Mouse (Mus musculus): ENCODE measurements around the gene M6pr. TPM values are rescaled to one million over a fixed set of nuclear protein-coding genes. Genes with fewer than 3 reads are reported as not detected.
"Not testable (repeated sequence)": the region's sequence is repeated elsewhere in the genome, so short reads cannot be mapped to it uniquely, and the experiment has no call there.

Gene M6pr
- polyA plus RNA-seq, 1 experiment from 2014 or later = 77.6 TPM

DNA sequence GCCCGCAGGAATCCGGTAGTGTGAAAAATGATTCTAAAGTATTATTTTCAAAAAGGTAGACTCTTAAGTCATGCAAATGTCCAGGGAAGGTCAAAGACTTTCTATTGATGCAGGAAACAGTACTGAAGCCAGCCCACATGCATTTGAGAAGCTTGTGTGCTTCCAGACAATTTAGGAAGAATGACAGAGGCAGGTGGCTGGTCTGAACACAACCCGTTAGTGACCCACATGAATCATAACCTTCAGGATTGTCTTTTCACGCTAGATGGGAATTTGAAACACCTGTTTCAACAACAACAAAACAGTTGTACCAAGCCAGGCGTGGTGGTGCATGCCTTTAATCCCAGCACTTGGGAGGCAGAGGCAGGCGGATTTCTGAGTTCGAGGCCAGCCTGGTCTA, 37.9 kb downstream of the M6pr start:
- H3K27ac ChIP-seq = no peak overlapping the region
- H3K27me3 ChIP-seq = no peaks in the 10 kb centered on the region
- no peaks in the 10 kb centered on the region for H3K36me3 ChIP-seq
- no peaks in the 10 kb centered on the region for H3K4me1 ChIP-seq
- H3K9me3 ChIP-seq = no peaks in the 10 kb centered on the region
- H3K4me3 ChIP-seq = no peak overlapping the region
- H3K9ac ChIP-seq = no peak overlapping the region
- no peak overlapping the region for H3K4me2 ChIP-seq (replicated peaks)
- 76% methylated on average over 7 of the region's 7 CpGs for WGBS
- ATAC-seq (ENCODE audit: low FRiP score, low read depth) = no peak

GRCm38 (mm10) chr6:122347326-122347725, 38.8 kb downstream of the M6pr start:
- not testable (repeated sequence) for H3K27ac ChIP-seq
- WGBS = 56% methylated on average over 1 of the region's 1 CpGs

DNA sequence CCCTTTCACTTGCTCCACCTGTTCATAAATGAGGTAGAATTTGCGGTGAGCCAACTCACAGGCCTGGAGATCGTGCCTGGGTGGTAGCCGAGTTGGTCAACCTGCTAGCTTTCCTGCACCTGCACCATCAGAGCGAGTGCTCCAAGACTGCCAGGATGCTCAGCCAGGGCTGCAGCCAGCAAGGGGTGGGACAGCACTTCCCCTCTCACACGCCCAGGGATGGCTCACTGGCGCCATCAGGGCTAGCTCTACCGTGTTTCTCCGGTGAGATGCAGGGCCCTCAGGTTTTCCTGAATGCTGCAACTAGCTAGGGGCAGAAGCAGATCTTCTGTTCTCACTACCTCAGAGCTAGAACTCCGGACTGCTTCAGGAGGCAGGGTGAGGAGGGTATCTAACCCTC, 47.4 kb downstream of the M6pr start:
- Histone ChIP-seq H3K4me2 (replicated peaks) (no peak overlapping the region), H3K27me3 (no peaks in the 10 kb centered on the region), H3K9me3 (no peaks in the 10 kb centered on the region), H3K36me3 (no peaks in the 10 kb centered on the region), H3K4me3 (no peak overlapping the region), H3K27ac (no peak overlapping the region), H3K4me1 (no peaks in the 10 kb centered on the region), H3K9ac (no peak overlapping the region)
- ATAC-seq (ENCODE audit: low FRiP score, low read depth) = no peak
- WGBS = 53% methylated on average over 9 of the region's 9 CpGs

More at GRCm38 (mm10) chr6:122347326-122347725, 38.8 kb downstream of the M6pr start:
- H3K4me1 ChIP-seq; H3K9me3 ChIP-seq; H3K27me3 ChIP-seq; H3K36me3 ChIP-seq; H3K4me2 ChIP-seq (replicated peaks); ATAC-seq (ENCODE audit: low FRiP score, low read depth); H3K4me3 ChIP-seq; H3K9ac ChIP-seq: not testable (repeated sequence)

DNA sequence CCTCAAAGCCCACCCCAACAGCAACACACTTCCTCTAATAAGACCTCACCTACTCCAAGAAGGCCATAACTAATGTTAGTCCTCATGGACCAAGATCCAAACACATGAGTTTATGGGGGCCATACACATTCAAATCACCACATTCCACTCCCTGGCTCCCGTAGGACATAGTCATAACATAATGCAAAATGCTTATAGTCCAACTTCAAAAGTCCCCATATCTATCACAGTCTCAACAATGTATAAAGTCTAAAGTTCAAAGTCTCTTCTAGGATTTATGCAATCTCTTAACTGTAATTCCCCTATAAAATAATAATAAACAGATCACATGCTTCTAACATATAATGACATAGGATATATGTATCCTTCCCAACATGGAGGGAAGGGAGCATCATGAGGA, 48.6 kb downstream of the M6pr start:
- H3K27me3 ChIP-seq = no peaks in the 10 kb centered on the region
- 83% methylated on average over 1 of the region's 1 CpGs for WGBS
- H3K27ac ChIP-seq = no peak overlapping the region
- H3K4me2 ChIP-seq (replicated peaks) = no peak overlapping the region
- H3K9me3 ChIP-seq = no peaks in the 10 kb centered on the region
- no peaks in the 10 kb centered on the region for H3K4me1 ChIP-seq
- no peak overlapping the region for H3K9ac ChIP-seq
- no peaks in the 10 kb centered on the region for H3K36me3 ChIP-seq
- no peak for ATAC-seq (ENCODE audit: low FRiP score, low read depth)
- H3K4me3 ChIP-seq = no peak overlapping the region

DNA sequence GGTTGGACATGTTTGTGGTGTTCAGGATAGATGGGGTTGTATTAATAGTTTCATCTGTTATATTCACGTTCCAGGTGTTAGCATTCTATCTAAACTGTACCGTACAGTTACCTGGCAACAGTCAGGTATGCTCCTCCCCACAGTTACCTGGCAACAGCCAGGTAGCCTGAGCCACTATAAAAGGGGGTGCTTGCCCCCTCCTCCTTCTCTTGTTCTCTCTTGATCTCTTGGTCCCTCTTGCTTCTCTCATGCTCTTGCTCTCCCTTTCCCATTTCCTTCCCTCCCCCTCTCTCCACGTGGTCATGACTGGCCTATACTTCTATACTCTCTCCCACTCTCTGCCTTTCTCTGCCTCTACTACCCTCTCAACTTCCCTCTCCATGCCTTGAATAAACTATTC, 57.2 kb downstream of the M6pr start:
- Histone ChIP-seq H3K4me3 (no peak overlapping the region), H3K27me3 (no peaks in the 10 kb centered on the region), H3K4me1 (no peaks in the 10 kb centered on the region), H3K27ac (no peak overlapping the region), H3K4me2 (replicated peaks) (no peak overlapping the region), H3K36me3 (no peaks in the 10 kb centered on the region), H3K9me3 (no peaks in the 10 kb centered on the region), H3K9ac (no peak overlapping the region)
- 43% methylated on average over 3 of the region's 3 CpGs for WGBS
- no peak for ATAC-seq (ENCODE audit: low FRiP score, low read depth)

DNA sequence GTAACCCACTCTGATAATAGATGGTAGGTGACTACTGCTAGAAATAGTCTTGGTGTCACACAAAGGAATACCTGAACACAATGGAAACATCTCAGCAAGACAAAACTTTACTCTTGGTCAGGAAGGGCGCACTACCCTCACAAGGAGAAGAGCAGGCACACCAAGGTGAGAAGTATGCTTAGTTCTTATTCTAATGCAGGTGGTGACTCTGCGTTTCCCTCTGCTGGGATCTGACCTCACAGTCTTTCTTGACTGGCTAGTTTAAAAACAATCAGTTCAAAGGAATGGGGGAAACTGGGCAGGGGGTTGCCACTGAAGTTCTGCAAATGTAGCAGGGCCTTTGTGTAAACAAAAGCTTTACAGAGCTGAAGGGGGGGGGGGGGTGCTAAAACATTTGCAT, 57.8 kb downstream of the M6pr start:
- H3K36me3 ChIP-seq = no peaks in the 10 kb centered on the region
- no peaks in the 10 kb centered on the region for H3K4me1 ChIP-seq
- H3K4me2 ChIP-seq (replicated peaks) = no peak overlapping the region
- no peak overlapping the region for H3K27ac ChIP-seq
- H3K9ac ChIP-seq = no peak overlapping the region
- H3K27me3 ChIP-seq = no peaks in the 10 kb centered on the region
- WGBS = 31% methylated on average over 2 of the region's 2 CpGs
- no peak for ATAC-seq (ENCODE audit: low FRiP score, low read depth)
- H3K9me3 ChIP-seq = no peaks in the 10 kb centered on the region
- H3K4me3 ChIP-seq = no peak overlapping the region

- Histone ChIP-seq H3K4me1 (no peaks in the 10 kb centered on the region), H3K9me3 (no peaks in the 10 kb centered on the region), H3K4me2 (replicated peaks) (no peak overlapping the region), H3K27ac (no peak overlapping the region), H3K36me3 (no peaks in the 10 kb centered on the region), H3K27me3 (no peaks in the 10 kb centered on the region), H3K4me3 (no peak overlapping the region), H3K9ac (no peak overlapping the region)
- WGBS = 43% methylated on average over 3 of the region's 3 CpGs
- no peak for ATAC-seq (ENCODE audit: low FRiP score, low read depth)
Observed at GRCm38 (mm10) chr6:122366976-122367375, 58.5 kb downstream of the M6pr start.

Other genes starting within 250 kb of the M6pr start
- 0.22 and 0.27 TPM in 2 replicates for gene Klrg1, start 25.8 kb upstream of the M6pr start, polyA plus RNA-seq (2015; fragmentation: Nextera tagmentation; extraction: Ambion mirVana)
- 26.1 and 28.4 TPM in 2 replicates for gene Phc1, start 31.8 kb downstream of the M6pr start, polyA plus RNA-seq (2015; fragmentation: Nextera tagmentation; extraction: Ambion mirVana)
- 36.1 and 38.8 TPM in 2 replicates for gene Rimklb, start 190.0 kb downstream of the M6pr start, polyA plus RNA-seq (2015; fragmentation: Nextera tagmentation; extraction: Ambion mirVana)
- gene Mfap5, start 197.1 kb downstream of the M6pr start, polyA plus RNA-seq (2015; fragmentation: Nextera tagmentation; extraction: Ambion mirVana) = 6.6 and 6.8 TPM in 2 replicates
- 0.32 and 0.43 TPM in 2 replicates for gene Aicda, start 245.1 kb downstream of the M6pr start, polyA plus RNA-seq (2015; fragmentation: Nextera tagmentation; extraction: Ambion mirVana)